Mouse (Mus musculus) liver, embryonic 15.5 days (tissue): Measurements from ENCODE around the gene Apopt1. TPM values are rescaled to one million over a fixed set of nuclear protein-coding genes. Genes with fewer than 3 reads are reported as not detected.

Experiments
- ATAC-seq: fragments of 200-750 bp; cut with Nextera tagmentation; 2 replicates; pipeline ENCODE4 v1.8.0; 2017; ENCODE audit warnings: moderate number of reproducible peaks, mild to moderate bottlenecking, moderate library complexity; ENCODE audit not compliant: insufficient read depth
- H3K27ac ChIP-seq: fragments of 300-500 bp; sonication (generic); replicated peaks from 2 replicates; pipeline ENCODE4 v1.5.1; 2015; ENCODE audit warnings: mild to moderate bottlenecking, inconsistent platforms
- H3K27me3 ChIP-seq: fragments of 300-500 bp; sonication (generic); 2 replicates; pipeline ENCODE4 v1.6.1; 2015; ENCODE audit warnings: mild to moderate bottlenecking, inconsistent platforms
- H3K36me3 ChIP-seq: fragments of 300-500 bp; sonication (generic); replicated peaks from 2 replicates; pipeline ENCODE4 v1.6.1; 2015; ENCODE audit warnings: moderate library complexity, mild to moderate bottlenecking, inconsistent platforms
- H3K4me1 ChIP-seq: fragments of 300-500 bp; sonication (generic); replicated peaks from 2 replicates; pipeline ENCODE4 v1.6.1; 2015; ENCODE audit warnings: inconsistent platforms
- H3K4me2 ChIP-seq: fragments of 300-500 bp; sonication (generic); 2 replicates; pipeline ENCODE4 v1.6.1; 2015; ENCODE audit warnings: moderate library complexity, mild to moderate bottlenecking, inconsistent platforms
- H3K4me3 ChIP-seq: fragments of 300-500 bp; sonication (generic); replicated peaks from 2 replicates; pipeline ENCODE4 v1.5.1; 2015; ENCODE audit warnings: mild to moderate bottlenecking, inconsistent platforms
- H3K9ac ChIP-seq: fragments of 300-500 bp; sonication (generic); 2 replicates; pipeline ENCODE4 v1.6.1; 2015; ENCODE audit warnings: moderate library complexity, mild to moderate bottlenecking, inconsistent platforms
- H3K9me3 ChIP-seq: fragments of 300-500 bp; sonication (generic); replicated peaks from 2 replicates; pipeline ENCODE4 v1.6.1; 2016; ENCODE audit warnings: inconsistent platforms
- WGBS: fragments of 180-500 bp; shearing (Covaris S2); methylation state at CpG from one replicate; pipeline ENCODE4 v1.1.7; 2015; ENCODE audit warnings: mixed read lengths; ENCODE audit not compliant: insufficient replicate concordance; 5-methylcytosine and 5-hydroxymethylcytosine counted together
- polyA plus RNA-seq: library from polyadenylated mRNA; unstranded; fragments of >200 nt; fragmentation: Nextera tagmentation; extraction: Ambion mirVana; gene quantifications from 2 replicates; pipeline ENCODE4 v1.2.1, GENCODE M21; 2015

Gene Apopt1
- polyA plus RNA-seq, 1 experiment from 2014 or later, result 18.1 TPM

DNA sequence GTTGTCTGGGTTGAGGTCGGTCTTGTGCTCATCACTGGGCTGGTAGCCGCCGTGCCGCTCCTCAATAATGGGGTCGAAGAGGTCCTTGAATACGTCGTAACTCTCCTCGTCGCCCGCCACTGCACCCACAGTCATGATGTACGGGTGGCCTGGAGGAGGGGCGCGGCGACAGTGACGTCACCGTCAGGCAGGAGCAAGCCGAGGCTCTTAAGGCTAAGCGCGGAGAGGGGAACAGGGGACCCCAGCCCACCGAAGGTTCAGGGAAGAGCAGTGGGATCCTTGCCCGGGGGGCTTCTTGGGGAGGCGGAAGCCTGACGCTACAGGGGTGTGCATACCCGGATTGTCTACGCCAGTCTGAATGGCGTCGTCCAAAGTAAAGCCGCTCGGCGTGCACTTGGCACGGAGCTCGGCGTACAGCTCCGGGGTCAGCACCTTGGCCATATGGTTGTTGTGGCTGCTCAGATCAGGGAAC, 41.6 kb upstream of the Apopt1 start:
- no peak for ATAC-seq
- WGBS, result under 1% methylated on average over 34 of the region's 34 CpGs
- no peak overlapping the region for H3K9ac ChIP-seq
- peaks cover 82% of the 10 kb centered on the region for H3K27me3 ChIP-seq
- peak overlapping the region; percentile 67 for H3K4me2 ChIP-seq
- no peak overlapping the region for H3K27ac ChIP-seq
- H3K4me3 ChIP-seq, result peak overlapping the region; percentile 47
- H3K36me3 ChIP-seq, result no peaks in the 10 kb centered on the region
- peaks cover 50% of the 10 kb centered on the region for H3K4me1 ChIP-seq
- H3K9me3 ChIP-seq, result no peaks in the 10 kb centered on the region

- Histone ChIP-seq H3K27ac (no peak within 1 kb of the TSS), H3K27me3 (peaks cover 82% of the 10 kb centered on the region), H3K9ac (no peak within 1 kb of the TSS), H3K4me2 (peak within 1 kb of the TSS; percentile 67), H3K4me1 (peaks cover 52% of the 10 kb centered on the region), H3K4me3 (peak within 1 kb of the TSS; percentile 47), H3K9me3 (no peaks in the 10 kb centered on the region), H3K36me3 (no peaks in the 10 kb centered on the region)
- ATAC-seq, result no peak
- under 1% methylated on average over 31 of the region's 31 CpGs for WGBS
Observed at GRCm38 (mm10) chr12:111672176-111672575, 40.9 kb upstream of the Apopt1 start, which contains the start of gene Ckb. Gene Ckb, minus strand, starts transcription at chr12:111672338.

DNA sequence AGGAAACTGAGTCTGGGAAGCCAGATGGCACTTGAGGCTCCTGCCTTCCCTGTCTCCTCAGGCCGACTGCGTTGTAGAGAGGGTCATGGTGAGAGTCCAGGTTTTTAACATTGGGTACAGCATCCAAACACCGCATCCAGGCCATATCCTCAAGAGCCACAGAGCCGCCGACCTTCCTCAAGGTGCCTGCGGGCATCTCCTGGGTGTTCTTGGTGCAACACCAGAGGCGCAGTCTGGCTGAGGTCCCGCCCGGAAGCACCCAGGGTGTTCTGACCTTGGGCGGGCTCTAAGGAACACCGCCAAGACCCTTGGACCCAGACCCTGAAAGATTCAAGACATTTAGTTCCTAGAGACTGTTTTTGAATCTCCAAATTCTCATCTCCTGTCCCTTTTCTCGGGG, 40.5 kb upstream of the Apopt1 start:
- Histone ChIP-seq H3K4me2 (peak overlapping the region; percentile 67), H3K9ac (no peak overlapping the region), H3K27me3 (peaks cover 78% of the 10 kb centered on the region), H3K36me3 (no peaks in the 10 kb centered on the region), H3K4me1 (peaks cover 56% of the 10 kb centered on the region), H3K27ac (no peak overlapping the region), H3K9me3 (no peaks in the 10 kb centered on the region), H3K4me3 (peak overlapping the region; percentile 47)
- ATAC-seq, result no peak
- 10% methylated on average over 12 of the region's 12 CpGs for WGBS

- Histone ChIP-seq H3K27me3 (peaks cover 60% of the 10 kb centered on the region), H3K4me3 (no peak overlapping the region), H3K36me3 (no peaks in the 10 kb centered on the region), H3K4me1 (peaks cover 62% of the 10 kb centered on the region), H3K4me2 (no peak overlapping the region), H3K9ac (no peak overlapping the region), H3K27ac (no peak overlapping the region), H3K9me3 (no peaks in the 10 kb centered on the region)
- no peak for ATAC-seq
- 24% methylated on average over 2 of the region's 2 CpGs for WGBS
Observed at GRCm38 (mm10) chr12:111674850-111675486, 38.1 kb upstream of the Apopt1 start.

DNA sequence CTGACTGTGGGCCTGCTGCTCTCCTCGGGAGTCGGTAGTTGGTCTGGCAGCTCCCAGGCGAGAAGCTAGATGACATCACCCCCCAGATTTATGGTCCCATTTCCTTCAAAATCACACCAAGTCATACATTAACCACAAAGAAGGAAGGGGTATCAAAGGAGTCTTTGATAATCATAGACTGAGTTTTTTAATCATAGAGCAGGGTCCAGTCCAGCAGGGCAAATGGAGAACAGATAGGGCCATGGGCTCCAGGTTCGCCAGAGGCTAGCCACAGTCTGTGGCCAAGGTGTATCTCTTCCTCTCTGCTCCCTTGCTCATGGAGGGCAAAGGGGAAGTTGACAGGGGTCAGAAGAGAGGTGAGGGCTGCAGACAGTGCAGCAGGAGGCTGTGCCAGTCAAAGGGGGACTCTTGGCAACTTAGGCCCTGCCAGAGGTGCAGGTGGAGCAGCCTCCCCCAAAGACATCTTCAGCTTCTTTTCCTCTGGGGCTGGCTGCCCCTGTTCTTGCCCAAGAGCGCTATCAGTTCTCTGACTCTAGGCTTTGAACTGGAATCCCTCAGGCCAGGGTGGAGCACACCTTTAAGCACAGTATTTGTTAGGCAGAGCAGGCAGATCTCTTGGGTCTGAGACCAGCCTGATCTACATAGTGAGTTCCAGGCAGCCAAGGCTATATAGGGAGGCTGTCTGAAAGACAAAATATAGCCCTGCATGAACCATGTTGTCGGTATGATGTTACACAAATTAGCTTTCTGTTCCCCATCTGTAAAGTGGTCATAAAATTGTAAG, 37.1 kb upstream of the Apopt1 start:
- no peak overlapping the region for H3K4me3 ChIP-seq
- no peak for ATAC-seq
- peaks cover 49% of the 10 kb centered on the region for H3K27me3 ChIP-seq
- no peak overlapping the region for H3K4me2 ChIP-seq
- H3K9me3 ChIP-seq, result no peaks in the 10 kb centered on the region
- H3K27ac ChIP-seq, result 0 out of 2 replicates have a peak overlapping the region, but pooled peaks have one; percentile 7
- WGBS, result 41% methylated on average over 6 of the region's 6 CpGs
- peaks cover 52% of the 10 kb centered on the region for H3K4me1 ChIP-seq
- H3K36me3 ChIP-seq, result 0 out of 2 replicates have a peak, but pooled peaks cover 4% of the 10 kb centered on the region
- H3K9ac ChIP-seq, result no peak overlapping the region

DNA sequence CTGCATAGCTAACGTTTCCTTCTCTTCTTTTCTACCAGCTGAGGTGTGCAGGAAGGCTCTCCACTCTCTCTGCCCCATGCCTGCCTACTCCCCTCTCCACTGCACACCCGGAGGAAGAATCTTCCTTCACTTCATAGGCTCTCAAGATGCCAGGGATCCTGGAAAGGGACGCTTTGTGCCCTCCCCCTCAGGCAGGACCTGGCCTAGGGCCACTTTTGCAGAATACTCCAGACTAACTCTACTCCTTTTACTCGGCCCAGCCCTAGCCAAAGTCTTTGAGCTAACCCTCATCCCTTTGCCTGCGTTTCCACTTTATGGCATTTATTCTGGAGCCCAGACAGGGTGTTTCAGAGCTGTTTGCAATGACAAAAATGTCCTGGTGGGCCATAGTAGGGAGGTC, 35.6 kb upstream of the Apopt1 start:
- H3K9ac ChIP-seq, result peak overlapping the region; percentile 62
- peak overlapping the region; percentile 74 for H3K27ac ChIP-seq
- 29% methylated on average over 5 of the region's 5 CpGs for WGBS
- peaks cover 37% of the 10 kb centered on the region for H3K4me1 ChIP-seq
- no peaks in the 10 kb centered on the region for H3K9me3 ChIP-seq
- peak overlapping the region; percentile 78 for H3K4me2 ChIP-seq
- peaks cover 35% of the 10 kb centered on the region for H3K27me3 ChIP-seq
- H3K4me3 ChIP-seq, result peak overlapping the region; percentile 83
- ATAC-seq, result peak; percentile 8; the same call in 1 of the 2 replicates
- H3K36me3 ChIP-seq, result peaks cover 16% of the 10 kb centered on the region; the same call in 1 of the 2 replicates

- H3K27ac ChIP-seq, result peak within 1 kb of the TSS; percentile 74
- no peaks in the 10 kb centered on the region for H3K9me3 ChIP-seq
- peak within 1 kb of the TSS; percentile 83 for H3K4me3 ChIP-seq
- peak within 1 kb of the TSS; percentile 78 for H3K4me2 ChIP-seq
- WGBS, result under 1% methylated on average over 51 of the region's 51 CpGs
- ATAC-seq, result peak; percentile 80
- peak within 1 kb of the TSS; percentile 62 for H3K9ac ChIP-seq
- peaks cover 29% of the 10 kb centered on the region for H3K27me3 ChIP-seq
- peaks cover 33% of the 10 kb centered on the region for H3K4me1 ChIP-seq
- peaks cover 20% of the 10 kb centered on the region; the same call in 1 of the 2 replicates for H3K36me3 ChIP-seq
Observed at GRCm38 (mm10) chr12:111677882-111678669, 35.0 kb upstream of the Apopt1 start, which contains the start of gene Trmt61a. Gene Trmt61a, plus strand, starts transcription at chr12:111678105.

GRCm38 (mm10) chr12:111678670-111678933, 34.5 kb upstream of the Apopt1 start:
- Histone ChIP-seq H3K9ac (peak overlapping the region; percentile 43), H3K4me1 (peaks cover 33% of the 10 kb centered on the region), H3K4me3 (peak overlapping the region; percentile 83), H3K27ac (no peak overlapping the region), H3K9me3 (no peaks in the 10 kb centered on the region), H3K36me3 (peaks cover 20% of the 10 kb centered on the region; the same call in 1 of the 2 replicates), H3K27me3 (peaks cover 23% of the 10 kb centered on the region), H3K4me2 (peak overlapping the region; percentile 78)
- 3% methylated on average over 13 of the region's 13 CpGs for WGBS
- ATAC-seq, result 0 out of 2 replicates have a peak, but pooled peaks have one; percentile 5

- ATAC-seq, result no peak
- peak overlapping the region; percentile 83 for H3K4me3 ChIP-seq
- H3K9ac ChIP-seq, result peak overlapping the region; percentile 43; the same call in 1 of the 2 replicates
- H3K4me1 ChIP-seq, result peaks cover 33% of the 10 kb centered on the region
- H3K4me2 ChIP-seq, result peak overlapping the region; percentile 78
- H3K9me3 ChIP-seq, result no peaks in the 10 kb centered on the region
- H3K27ac ChIP-seq, result no peak overlapping the region
- 17% methylated on average over 7 of the region's 7 CpGs for WGBS
- H3K27me3 ChIP-seq, result peaks cover 19% of the 10 kb centered on the region
- peaks cover 20% of the 10 kb centered on the region; the same call in 1 of the 2 replicates for H3K36me3 ChIP-seq
Observed at GRCm38 (mm10) chr12:111678997-111679396, 34.1 kb upstream of the Apopt1 start.

GRCm38 (mm10) chr12:111680661-111681060, 32.4 kb upstream of the Apopt1 start:
- WGBS, result 82% methylated on average over 13 of the region's 13 CpGs
- Histone ChIP-seq H3K4me3 (no peak overlapping the region), H3K36me3 (peaks cover 20% of the 10 kb centered on the region; the same call in 1 of the 2 replicates), H3K4me1 (peaks cover 26% of the 10 kb centered on the region), H3K9me3 (no peaks in the 10 kb centered on the region), H3K9ac (no peak overlapping the region), H3K27ac (no peak overlapping the region), H3K27me3 (peaks cover 4% of the 10 kb centered on the region; the same call in 1 of the 2 replicates), H3K4me2 (no peak overlapping the region)
- no peak for ATAC-seq
